Mouse (Mus musculus): ENCODE results near the gene Spi1.

The Spi1 gene

DNA sequence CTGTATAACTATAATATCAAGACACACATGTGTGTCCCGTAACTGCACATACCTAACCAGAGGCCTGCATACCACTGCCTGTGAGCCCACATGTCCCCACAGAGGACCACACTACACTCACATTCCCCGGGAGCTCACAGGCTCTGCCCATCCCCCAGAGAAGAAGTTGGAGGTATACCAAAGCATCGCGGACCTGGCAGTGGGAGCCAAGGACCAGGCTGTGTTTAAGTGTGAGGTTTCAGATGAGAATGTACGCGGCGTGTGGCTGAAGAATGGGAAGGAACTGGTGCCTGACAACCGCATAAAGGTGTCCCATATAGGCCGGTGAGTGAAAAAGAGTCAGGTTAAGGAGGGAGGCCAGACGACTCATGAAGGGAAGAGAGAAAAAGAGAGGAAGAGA lies 42.9 kb downstream of the Spi1 start:
- no peak for DNase-seq (ENCODE audit: low spot score)

DNA sequence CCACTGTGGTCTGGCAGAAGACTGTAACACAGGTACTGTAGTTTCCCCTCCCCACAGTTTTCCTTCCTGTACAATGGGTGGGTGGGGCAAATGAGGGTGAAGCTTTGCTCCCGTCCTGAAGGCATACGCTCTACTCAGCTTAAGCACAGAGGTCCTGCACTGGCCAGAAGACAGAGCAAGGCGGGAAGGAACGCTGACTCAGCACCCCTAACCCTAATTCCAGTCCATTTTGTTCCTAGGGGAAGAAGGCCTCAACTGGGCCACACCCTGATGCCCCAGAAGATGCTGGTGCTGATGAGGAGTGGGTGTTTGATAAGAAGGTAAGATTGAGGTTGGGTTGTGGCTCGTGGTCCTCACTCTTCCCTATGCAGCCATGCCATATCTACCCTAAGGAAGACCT lies 46.6 kb downstream of the Spi1 start:
- DNase-seq (ENCODE audit: low spot score): no peak

DNA sequence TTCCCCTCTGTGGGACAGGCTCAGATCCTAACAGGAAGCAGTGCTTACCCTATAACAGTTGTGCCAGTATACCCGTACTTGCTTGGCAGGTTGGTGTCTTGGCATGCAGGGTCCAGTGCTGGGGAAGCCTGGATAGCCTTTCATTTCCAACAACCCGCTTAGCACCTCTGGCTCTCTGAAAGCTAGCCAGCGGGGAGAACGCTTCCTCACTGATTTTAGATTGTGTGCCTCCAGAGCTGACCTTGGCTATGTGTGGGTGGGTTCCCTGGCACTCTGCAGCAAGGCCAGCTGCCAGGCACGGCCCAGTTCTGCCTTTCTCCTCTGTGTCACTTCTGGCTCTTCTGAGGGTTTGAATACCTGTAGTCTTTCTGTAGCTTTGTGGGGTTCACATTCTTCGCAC lies 47.9 kb downstream of the Spi1 start:
- peak; percentile 81 for DNase-seq (ENCODE audit: low spot score)

DNA sequence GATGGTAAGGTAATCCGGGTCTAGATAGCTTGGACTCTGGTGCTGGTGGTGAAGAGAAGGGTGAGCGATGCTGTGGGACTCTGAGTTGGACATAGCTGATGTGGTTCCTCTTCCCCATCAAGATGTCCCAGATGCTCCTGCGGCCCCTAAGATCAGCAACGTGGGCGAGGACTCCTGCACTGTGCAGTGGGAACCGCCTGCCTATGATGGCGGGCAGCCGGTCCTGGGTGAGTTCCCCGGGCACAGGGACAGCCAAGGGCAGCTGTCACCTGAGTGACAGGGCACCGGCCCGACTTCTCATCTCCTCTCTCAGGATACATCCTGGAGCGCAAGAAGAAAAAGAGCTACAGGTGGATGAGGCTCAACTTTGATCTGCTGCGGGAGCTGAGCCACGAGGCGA lies 49.1 kb downstream of the Spi1 start:
- DNase-seq (ENCODE audit: low spot score): no peak

DNA sequence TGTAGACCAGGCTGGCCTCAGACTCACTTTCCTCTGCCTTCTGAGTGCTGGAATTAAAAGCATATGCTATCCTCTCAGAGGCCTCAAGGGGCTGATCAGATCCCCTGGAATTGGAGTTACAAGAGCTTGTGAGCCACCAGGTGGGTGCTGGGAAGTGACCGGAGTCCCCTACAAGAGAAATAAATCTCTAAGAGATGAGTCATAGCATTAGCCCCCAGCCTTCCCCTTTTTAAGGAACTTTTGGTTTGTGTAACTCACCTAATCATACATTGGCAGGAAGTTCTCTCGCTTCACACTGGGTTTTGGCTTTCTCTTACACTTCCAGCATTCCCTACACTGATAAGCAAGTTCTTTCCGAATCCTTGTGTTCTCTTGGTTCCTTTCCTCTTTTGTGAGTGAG lies 49.8 kb downstream of the Spi1 start:
- no peak for DNase-seq (ENCODE audit: low spot score)

DNA sequence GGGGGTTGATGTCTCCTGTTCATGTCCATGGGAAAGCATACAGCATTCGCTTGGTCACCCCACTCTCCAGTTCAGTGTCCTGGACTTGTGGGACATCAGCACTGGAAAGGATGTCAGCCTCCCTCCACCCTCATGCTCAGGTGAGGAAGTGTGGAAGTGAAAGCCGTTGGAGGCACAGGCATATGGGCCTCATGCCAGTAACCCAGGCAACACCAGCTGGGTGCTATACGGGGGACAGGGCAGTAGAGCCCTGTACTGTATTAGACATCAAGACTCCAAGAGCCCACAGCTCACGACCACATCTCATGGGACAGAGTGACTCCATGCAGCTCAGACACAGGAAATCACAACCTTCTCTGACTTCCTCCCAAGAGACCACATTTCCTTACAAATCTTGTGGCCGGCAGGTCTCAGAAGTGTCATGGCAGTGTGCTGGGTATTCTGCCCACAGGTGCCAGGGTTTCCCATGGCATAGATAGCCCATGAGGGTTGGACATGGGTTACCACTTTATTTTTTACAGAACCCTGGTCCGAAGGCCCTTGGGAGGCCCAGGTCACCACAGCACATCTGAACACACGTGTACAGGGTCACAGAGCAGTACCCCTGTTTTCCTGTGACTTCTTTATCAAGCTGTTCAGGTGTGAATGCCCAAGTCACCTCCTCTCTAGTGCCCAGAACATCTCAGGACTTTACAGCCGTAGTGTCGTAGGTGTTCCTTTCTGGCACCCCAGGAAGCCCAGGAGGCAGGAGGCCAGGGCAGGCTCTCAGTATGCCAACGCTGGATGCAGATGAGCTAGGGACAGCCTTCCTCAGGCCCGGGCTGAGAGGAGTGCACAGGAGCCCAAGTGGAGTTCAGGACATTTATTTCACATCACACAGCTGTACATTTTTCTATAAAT lies 54.6 kb downstream of the Spi1 start:
- no peak for DNase-seq (ENCODE audit: low spot score)

DNA sequence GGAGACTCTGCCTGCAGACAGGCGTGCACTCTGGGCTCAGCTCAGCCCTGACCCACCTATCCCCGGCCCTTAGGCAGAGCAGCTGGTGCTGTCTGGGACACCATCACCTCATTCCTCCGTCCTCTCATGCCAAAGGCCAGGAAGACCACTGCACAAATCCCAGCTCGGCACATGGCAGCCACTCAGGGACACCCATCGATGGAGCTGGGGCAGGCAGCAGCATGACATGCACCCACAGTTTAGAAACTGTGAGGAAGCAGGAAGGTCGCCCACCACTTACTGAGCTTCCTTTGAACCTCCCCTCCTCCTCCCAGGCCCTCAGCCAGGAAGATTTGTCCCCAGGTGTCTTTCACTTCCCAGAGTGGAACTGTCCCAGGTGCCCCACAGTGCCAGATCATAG lies 55.3 kb downstream of the Spi1 start:
- DNase-seq (ENCODE audit: low spot score): no peak

DNA sequence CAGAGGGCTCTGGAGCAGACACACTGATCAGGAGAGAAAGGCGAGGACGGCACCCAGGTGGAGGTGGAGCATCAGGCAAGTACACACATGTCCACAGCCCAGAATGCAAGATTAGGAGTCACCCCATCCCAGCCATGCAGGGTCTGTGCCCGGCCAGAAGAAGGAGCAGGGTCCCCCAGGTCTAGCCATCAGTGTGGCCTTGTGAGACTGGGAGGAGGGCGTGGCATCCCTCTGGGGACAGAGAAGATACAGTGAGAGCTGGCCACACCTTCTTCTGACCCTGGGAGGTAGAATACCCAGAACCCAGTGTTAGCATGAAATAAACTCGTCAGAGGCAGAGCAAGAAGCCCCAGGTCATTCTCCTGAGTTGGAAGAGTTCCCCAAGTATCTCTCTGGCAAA lies 57.1 kb downstream of the Spi1 start:
- no peak for DNase-seq (ENCODE audit: low spot score)

DNA sequence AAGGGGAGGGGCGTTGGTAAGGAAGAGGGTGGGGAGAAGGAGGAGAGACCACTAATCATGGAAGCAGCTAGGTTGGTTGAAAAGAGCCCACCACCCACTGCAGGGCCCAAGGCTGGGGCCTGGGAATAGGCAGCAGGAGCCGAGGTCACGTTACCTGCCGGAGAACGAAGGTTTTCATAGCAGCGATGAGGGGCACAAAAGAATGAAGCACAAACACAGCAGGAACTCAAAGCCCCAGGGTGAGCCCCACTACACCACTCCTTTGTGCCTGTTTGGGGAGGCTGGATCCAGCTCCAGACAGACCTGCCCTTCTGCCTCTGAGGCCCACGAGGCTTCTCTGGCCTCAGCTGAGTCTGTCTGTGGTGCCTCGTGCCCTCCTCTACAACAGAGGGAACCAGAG lies 57.6 kb downstream of the Spi1 start:
- DNase-seq (ENCODE audit: low spot score): no peak

DNA sequence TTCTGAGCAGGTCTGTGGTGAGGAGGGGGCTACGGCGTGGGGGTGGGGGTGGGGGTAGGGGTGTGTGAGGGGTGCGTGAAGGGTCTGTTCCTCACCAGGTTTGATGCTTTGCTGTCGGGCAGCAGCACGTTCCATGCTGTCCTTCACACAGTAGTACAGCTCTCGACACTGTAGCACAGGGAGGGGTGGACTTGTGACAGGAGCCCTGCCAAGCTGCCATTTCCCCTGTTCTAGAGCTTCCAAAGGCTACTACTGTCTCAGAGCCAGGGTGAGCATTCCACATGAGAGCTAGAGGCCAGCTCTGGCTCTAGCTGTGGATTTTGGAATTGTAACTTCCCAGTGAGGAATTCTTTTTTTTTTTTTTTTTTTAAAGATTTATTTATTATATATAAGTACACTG lies 60.7 kb downstream of the Spi1 start:
- DNase-seq (ENCODE audit: low spot score): no peak

DNA sequence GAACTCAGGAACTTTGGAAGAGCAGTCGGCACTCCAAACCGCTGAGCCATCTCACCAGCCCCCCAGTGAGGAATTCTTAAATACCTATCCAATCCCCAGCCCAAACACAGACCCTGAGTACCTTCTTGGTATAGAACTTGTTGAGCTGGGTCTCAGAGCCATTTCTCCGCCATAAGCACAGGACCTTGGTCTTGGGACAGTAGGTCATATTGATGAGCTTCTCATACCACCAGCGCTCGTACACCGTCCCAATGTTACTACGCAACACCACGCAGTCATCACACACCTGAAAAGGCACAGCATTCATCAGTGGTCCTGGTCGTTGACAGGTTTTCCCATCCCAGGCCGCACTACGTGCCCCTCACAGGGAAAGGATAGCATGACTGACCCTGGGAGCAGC lies 61.2 kb downstream of the Spi1 start:
- DNase-seq (ENCODE audit: low spot score): no peak

DNA sequence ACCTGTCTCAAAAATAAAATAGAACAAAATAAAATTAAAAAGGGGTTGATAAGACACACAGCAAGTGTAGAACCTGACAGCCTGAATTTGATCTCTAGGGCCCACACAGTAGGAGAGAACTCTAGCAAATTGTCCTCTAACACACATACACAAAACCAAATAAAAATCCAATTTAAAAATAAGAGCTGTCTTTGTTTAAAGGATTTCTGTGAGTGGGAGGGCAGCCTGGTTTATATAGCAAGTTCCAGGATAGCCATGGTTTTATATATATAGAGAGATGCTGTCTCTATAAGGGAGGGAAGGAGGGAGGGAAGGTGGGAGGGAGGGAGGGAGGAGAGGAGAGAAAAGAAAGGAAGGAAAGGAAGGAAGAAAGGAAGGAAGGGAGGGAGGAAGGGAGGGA lies 65.9 kb downstream of the Spi1 start:
- DNase-seq (ENCODE audit: low spot score): no peak

DNA sequence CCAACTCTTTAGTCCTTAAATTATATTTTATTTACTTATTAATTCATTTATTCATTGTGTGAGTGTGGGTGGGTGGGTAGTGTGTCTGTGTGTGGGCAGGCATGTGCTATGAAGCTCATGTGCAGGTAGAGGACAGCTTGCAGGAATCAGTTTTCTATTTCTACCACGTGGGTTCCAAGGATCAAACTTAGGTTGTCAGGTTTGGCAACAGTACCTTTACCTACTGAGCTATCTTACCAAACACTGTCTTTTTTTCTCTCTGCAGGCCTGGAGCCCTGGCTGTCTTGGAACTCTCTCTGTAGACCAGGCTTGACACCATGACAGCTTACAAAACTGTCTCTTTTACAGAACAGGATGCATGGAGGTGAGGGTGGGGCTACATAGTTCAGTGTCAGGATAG lies 69.1 kb downstream of the Spi1 start:
- no peak for DNase-seq (ENCODE audit: low spot score)

DNA sequence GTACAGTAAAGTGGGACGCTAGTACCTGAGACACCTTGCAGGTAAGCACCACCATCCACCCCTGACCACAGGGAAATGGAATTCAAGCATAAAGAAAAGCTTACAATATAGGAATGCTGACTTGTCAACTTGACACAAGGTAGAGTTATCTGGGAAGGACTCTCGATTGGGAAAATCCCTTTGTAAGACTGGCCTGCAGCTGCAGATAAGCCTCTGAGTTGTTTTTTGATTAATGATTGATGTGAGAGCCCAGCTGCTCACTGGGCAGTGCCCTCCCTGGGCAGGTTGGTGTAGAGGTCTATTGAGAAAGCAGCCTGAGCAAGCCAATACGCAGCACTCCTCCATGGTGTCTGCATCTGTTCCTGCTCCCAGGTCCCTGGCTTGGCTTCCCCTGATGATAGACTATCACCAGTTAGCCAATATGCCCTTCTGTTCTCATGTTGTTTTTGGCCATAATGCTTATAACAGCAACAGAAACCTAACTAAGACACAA lies 70.7 kb downstream of the Spi1 start:
- no peak for DNase-seq (ENCODE audit: low spot score)

DNA sequence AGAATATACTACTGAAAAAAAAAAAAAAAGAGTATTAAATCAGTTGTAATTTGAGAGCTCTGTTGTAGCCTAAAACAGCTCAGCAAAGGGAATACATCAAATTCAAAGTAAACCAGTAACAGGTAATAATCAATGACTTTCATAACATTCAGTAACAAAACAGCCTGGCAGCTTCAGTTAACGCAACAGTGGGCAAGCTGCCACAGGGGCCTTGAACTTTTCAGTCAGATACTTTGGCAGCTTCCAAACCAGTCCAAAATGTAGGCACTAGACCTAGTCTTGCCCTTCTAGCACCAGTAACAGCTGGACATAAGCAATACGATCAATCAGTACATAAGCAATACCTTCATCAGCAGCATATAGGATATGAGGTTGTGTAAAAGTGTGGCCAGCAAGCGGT lies 71.9 kb downstream of the Spi1 start:
- no peak for DNase-seq (ENCODE audit: low spot score)

DNA sequence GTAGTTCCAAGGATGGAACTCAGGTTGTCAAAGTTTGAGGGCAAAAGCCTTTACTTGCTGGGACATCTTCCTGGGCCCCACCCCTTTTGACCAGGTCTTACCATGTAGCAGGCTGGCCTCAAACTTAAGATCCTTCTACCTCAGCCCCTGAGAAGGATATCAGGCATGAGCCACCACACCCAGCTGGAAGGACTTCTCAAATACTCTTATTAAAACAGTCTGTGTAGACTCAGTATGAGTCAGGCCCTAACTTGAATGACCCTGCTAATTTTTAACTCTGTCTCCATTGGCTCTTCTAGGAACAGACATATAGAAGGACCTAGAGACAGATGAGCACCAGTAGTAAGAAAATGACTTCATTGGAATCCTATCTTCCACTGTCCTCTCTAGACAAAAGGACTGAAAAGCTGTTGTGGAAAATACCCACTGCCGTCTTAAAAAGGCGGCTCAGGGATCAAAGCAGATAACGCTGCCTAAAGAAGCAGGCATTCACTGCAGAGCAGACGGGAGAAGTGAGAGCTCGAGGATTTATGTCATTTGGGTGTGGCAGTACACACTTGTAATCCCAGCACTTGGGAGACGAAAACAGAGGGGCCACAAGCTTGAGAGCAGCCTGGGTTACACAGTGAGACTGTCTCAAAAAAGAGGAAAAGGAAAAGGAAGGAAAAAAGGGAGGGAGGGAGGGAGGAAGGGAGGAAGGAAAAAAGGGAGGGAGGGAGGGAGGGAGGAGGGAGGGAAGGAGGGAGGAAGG lies 75.0 kb downstream of the Spi1 start:
- no peak for DNase-seq (ENCODE audit: low spot score)

DNA sequence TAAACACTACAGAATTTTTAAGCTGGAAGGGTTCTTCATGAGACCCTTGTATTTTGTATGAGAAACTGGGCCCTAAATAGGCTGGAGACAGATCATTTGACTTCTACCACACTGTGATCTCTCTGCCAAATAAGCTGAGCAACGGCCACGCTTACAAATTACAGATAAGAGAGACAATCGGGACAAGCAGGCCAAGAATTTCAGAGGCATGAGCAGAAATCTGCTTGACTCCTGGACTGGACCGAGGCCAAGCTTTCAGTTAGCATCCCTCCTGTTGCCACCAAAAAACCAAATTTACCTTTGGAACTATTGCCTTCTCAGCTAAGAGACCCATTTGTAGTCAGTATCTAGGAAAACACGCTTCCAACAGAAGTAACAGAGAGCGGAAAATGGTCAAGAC lies 78.4 kb downstream of the Spi1 start:
- DNase-seq (ENCODE audit: low spot score): no peak

DNA sequence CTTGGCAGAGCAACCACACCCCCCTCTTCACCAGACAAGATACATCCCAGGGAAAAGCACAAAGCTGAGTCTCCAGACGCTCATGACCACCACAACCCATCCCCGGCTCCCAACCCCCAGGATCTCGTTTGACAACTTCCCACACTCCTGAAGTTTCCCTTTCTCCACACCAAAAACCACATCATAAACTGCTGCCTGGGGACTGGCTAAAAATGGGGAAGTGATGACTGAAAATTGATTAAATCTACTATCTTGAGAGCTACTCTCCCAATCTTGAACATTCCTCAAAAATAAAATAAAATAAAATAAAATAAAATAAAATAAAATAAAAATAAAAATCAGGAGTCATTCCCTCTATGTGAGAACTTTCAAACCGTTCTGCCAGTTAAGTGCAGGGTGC lies 80.8 kb downstream of the Spi1 start:
- DNase-seq (ENCODE audit: low spot score): no peak

DNA sequence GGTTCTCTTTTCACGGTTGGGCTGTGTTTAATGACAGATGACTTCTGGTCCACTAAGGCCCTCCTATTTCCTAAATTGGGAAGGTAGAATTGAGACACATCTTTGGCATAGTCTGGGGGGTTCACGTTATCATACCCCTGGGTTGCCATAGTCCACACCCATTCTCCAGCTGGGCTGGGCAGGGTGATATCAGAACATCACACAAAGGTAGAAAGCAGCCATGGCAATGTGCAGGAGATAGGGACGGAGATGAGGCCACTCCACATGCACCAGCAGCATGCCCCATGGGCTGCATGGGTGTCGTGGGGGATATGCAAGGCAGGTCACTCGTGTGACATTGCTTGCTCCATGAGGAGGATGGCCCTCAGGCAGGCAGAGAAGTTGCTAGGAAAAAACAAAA lies 81.3 kb downstream of the Spi1 start:
- no peak for DNase-seq (ENCODE audit: low spot score)

DNA sequence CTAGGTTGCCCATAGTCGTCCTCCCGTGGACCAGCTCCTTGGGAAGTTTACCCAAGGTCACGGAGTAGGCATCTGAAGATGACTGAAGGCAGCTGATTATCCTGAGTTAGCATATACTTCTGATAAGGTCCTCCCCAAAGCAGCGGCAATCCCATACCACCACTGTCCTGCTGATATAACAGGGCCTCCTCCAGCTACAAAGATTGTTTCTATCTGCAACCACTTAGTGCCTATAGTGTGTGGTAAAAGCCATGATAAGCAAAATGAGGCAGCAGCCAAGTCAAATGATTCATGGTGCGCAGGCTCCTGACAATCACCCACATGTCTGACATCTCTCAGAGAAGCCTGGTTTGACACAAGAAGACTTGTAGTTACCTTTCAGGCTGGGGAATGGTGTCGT lies 82.8 kb downstream of the Spi1 start:
- DNase-seq (ENCODE audit: low spot score): no peak
